Mouse (Mus musculus): ENCODE results near the gene Igf1r.

GRCm38 (mm10) chr7:68070626-68071025, 118.0 kb downstream of the Igf1r start:
- TF ChIP-seq POLR2A (IDR thresholded peaks at IDR 0.05; ENCODE audit: borderline replicate concordance, extremely low read depth, low read depth, low read length) = no peak
- TF ChIP-seq CTCF (IDR thresholded peaks at IDR 0.05; ENCODE audit: insufficient read depth, low read length) = 0 out of 2 replicates have a peak, but pooled peaks have one; percentile 8

All from lung, adult 2 months (tissue).